Mouse (Mus musculus) limb, embryonic 11.5 days (tissue): ENCODE measurements around the gene Gm47189. TPM values are rescaled to one million over a fixed set of nuclear protein-coding genes. Genes with fewer than 3 reads are reported as not detected.
"Not testable (repeated sequence)": the region's sequence is repeated elsewhere in the genome, so short reads cannot be mapped to it uniquely, and the experiment has no call there.

Source experiments
- ATAC-seq: fragments of 200-750 bp; cut with Nextera tagmentation; 2 replicates; pipeline ENCODE4 v1.8.0; 2017; ENCODE audit warnings: low read depth; ENCODE audit not compliant: insufficient number of reproducible peaks, low FRiP score, low TSS enrichment
- DNase-seq: peaks from one replicate; pipeline ENCODE4 v3.0.0-alpha.2; 2015; ENCODE audit warnings: low spot score
- H3K27ac ChIP-seq: fragments of 300-500 bp; sonication (generic); replicated peaks from 2 replicates; pipeline ENCODE4 v1.5.1; 2014; ENCODE audit warnings: low read depth, mild to moderate bottlenecking, low read length
- H3K27me3 ChIP-seq: fragments of 300-500 bp; sonication (generic); 2 replicates; pipeline ENCODE4 v1.6.1; 2014; ENCODE audit warnings: mild to moderate bottlenecking, low read length, mixed read lengths; ENCODE audit not compliant: control insufficient read depth, insufficient read depth
- H3K36me3 ChIP-seq: fragments of 300-500 bp; sonication (generic); 2 replicates; pipeline ENCODE4 v1.6.1; 2014; ENCODE audit warnings: mild to moderate bottlenecking, low read length, moderate library complexity, mixed read lengths; ENCODE audit not compliant: control insufficient read depth, insufficient read depth
- H3K4me1 ChIP-seq: fragments of 300-500 bp; sonication (generic); 2 replicates; pipeline ENCODE4 v1.6.1; 2014; ENCODE audit warnings: low read length, mixed read lengths; ENCODE audit not compliant: control insufficient read depth, insufficient read depth
- H3K4me2 ChIP-seq: fragments of 300-500 bp; sonication (generic); 2 replicates; pipeline ENCODE4 v1.6.1; 2014; ENCODE audit warnings: low read depth, mild to moderate bottlenecking, moderate library complexity; ENCODE audit not compliant: severe bottlenecking
- H3K4me3 ChIP-seq: fragments of 300-500 bp; sonication (generic); 2 replicates; pipeline ENCODE4 v1.5.1; 2014; ENCODE audit warnings: low read depth, low read length
- H3K9ac ChIP-seq: fragments of 300-500 bp; sonication (generic); 2 replicates; pipeline ENCODE4 v1.6.1; 2014; ENCODE audit warnings: mild to moderate bottlenecking, low read length
- H3K9me3 ChIP-seq: fragments of 300-500 bp; sonication (generic); 2 replicates; pipeline ENCODE4 v1.6.1; 2016; ENCODE audit warnings: low read length; ENCODE audit not compliant: control insufficient read depth
- WGBS: fragments of 180-500 bp; shearing (Covaris S2); extraction: QIAGEN DNeasy Blood & Tissue Kit; methylation state at CpG from one replicate; pipeline ENCODE4 v1.1.7; 2014; 5-methylcytosine and 5-hydroxymethylcytosine counted together
- polyA plus RNA-seq: library from polyadenylated mRNA; unstranded; fragments of >200 nt; fragmentation: Nextera tagmentation; extraction: Ambion mirVana; gene quantifications from 2 replicates; pipeline ENCODE4 v1.2.1, GENCODE M21; 2014

The Gm47189 gene
- not detected in 2 replicates for polyA plus RNA-seq

- H3K9ac ChIP-seq, H3K27me3 ChIP-seq, H3K9me3 ChIP-seq, H3K4me2 ChIP-seq, ATAC-seq, H3K4me1 ChIP-seq, H3K36me3 ChIP-seq, DNase-seq, H3K27ac ChIP-seq, H3K4me3 ChIP-seq: not testable (repeated sequence)
Measured at GRCm38 (mm10) chr14:41772341-41772740, at the start of gene Gm47189. Gm47189 (minus strand) TSS chr14:41772441.

GRCm38 (mm10) chr14:41755931-41756330 is 16.3 kb downstream of the Gm47189 start:
- not testable (repeated sequence) for ATAC-seq, DNase-seq, H3K27me3 ChIP-seq, H3K9me3 ChIP-seq, H3K4me3 ChIP-seq, H3K27ac ChIP-seq, H3K9ac ChIP-seq, H3K4me1 ChIP-seq, H3K4me2 ChIP-seq, H3K36me3 ChIP-seq
- WGBS = 90% methylated on average over 2 of the region's 3 CpGs

GRCm38 (mm10) chr14:41750514-41750913 is 21.7 kb downstream of the Gm47189 start, which contains the start of gene Gm7929:
Gm7929 (minus strand) TSS chr14:41750614.
- not testable (repeated sequence) for H3K36me3 ChIP-seq, ATAC-seq, DNase-seq, H3K9ac ChIP-seq, H3K27me3 ChIP-seq, H3K4me2 ChIP-seq, H3K27ac ChIP-seq, H3K4me3 ChIP-seq, H3K4me1 ChIP-seq, H3K9me3 ChIP-seq
- WGBS = no CpG with 5 or more reads among the region's 1 CpGs

GRCm38 (mm10) chr14:41723437-41723836 is 48.8 kb downstream of the Gm47189 start:
- not testable (repeated sequence) for H3K4me3 ChIP-seq, H3K9ac ChIP-seq, DNase-seq, H3K27ac ChIP-seq, H3K4me2 ChIP-seq, H3K9me3 ChIP-seq, H3K27me3 ChIP-seq, ATAC-seq, H3K36me3 ChIP-seq, H3K4me1 ChIP-seq
- WGBS = 79% methylated on average over 13 of the region's 17 CpGs

GRCm38 (mm10) chr14:41717180-41717579 is 55.1 kb downstream of the Gm47189 start:
- not testable (repeated sequence) for H3K4me1 ChIP-seq, H3K9me3 ChIP-seq, H3K9ac ChIP-seq, DNase-seq, H3K27me3 ChIP-seq, ATAC-seq, H3K4me3 ChIP-seq, H3K36me3 ChIP-seq, H3K27ac ChIP-seq, H3K4me2 ChIP-seq
- whole genome bisulfite sequencing = 85% methylated on average over 1 of the region's 1 CpGs

Other genes starting within 250 kb of the Gm47189 start
- not detected in 2 replicates for gene Gm7970, start 216.9 kb downstream of the Gm47189 start, polyA plus RNA-seq
- not detected in 2 replicates for gene 1700049E17Rik2, start 199.2 kb downstream of the Gm47189 start, polyA plus RNA-seq
- gene Gm3072, start 147.8 kb downstream of the Gm47189 start, polyA plus RNA-seq = not detected in 2 replicates
- gene Gm3676, start 126.0 kb downstream of the Gm47189 start, polyA plus RNA-seq = not detected in 2 replicates
- gene Gm8068, start 70.6 kb downstream of the Gm47189 start, polyA plus RNA-seq = not detected in 2 replicates
- not detected in 2 replicates for gene Gm7929, start 21.8 kb downstream of the Gm47189 start, polyA plus RNA-seq
- not detected in 2 replicates for gene Gm7980, start 134.8 kb upstream of the Gm47189 start, polyA plus RNA-seq
- gene 1700049E17Rik1, start 152.5 kb upstream of the Gm47189 start, polyA plus RNA-seq = not detected in 2 replicates
- gene 1700024B05Rik, start 171.6 kb upstream of the Gm47189 start, polyA plus RNA-seq = not detected in 2 replicates
- not detected in 2 replicates for gene Gm6401, start 195.5 kb upstream of the Gm47189 start, polyA plus RNA-seq
- not detected in 2 replicates for gene Gm3543, start 210.9 kb upstream of the Gm47189 start, polyA plus RNA-seq